Mouse (Mus musculus) adrenal gland, postnatal 10 days (tissue): ENCODE results near the gene Efna3. TPM values are rescaled to one million over a fixed set of nuclear protein-coding genes. Genes with fewer than 3 reads are reported as not detected.
A peak's percentile ranks its signal among the peaks of the same experiment; 100 is the strongest.

Source experiments
- DNase-seq: peaks from one replicate; pipeline ENCODE4 v3.0.0; 2021; ENCODE audit warnings: mixed read lengths
- total RNA-seq, 2 experiments: library from RNA; stranded (reverse); gene quantifications; 2 replicates each; pipeline ENCODE4 v1.2.3; 2021

Efna3 gene
- total RNA-seq, 2 experiments from 2014 or later, result 0.51 to 0.73 TPM

DNA sequence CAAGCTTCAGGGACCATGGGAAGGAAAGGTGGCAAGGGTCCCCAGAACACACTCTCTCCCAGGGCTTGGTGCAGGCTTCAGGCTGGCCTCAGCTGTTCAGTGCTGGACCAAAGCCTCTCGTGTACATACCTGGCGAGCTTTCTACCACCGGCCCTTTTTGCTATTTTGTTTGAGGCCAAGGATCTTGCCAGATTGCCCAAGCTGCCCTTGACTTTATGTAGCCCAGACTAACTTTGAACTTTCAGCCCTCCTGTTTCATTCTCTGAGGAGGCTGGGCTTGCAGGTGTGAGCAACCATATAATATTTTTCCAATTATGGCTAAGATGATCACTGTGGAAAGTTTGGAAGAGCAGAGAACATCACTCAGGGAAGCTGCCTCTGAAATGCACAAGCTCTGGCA lies 38.5 kb downstream of the Efna3 start:
- DNase-seq, result no peak

DNA sequence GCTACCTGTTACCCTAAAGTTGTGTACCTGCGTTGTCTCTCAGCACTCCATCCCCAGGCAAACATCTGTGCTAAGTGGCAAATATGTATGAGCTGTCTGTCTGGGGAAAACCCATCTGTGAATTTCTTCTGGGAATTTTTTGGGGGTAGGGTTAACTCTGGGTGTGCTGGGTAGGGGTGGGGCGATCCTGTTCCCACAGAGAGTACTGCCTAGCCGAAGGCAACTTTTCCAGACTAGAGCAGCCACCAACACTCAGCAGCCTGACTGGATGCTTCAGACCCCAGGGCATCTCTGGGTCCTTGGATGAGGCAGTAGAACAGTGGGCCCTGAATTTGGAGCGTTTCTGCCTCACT lies 40.5 kb downstream of the Efna3 start:
- no peak for DNase-seq

DNA sequence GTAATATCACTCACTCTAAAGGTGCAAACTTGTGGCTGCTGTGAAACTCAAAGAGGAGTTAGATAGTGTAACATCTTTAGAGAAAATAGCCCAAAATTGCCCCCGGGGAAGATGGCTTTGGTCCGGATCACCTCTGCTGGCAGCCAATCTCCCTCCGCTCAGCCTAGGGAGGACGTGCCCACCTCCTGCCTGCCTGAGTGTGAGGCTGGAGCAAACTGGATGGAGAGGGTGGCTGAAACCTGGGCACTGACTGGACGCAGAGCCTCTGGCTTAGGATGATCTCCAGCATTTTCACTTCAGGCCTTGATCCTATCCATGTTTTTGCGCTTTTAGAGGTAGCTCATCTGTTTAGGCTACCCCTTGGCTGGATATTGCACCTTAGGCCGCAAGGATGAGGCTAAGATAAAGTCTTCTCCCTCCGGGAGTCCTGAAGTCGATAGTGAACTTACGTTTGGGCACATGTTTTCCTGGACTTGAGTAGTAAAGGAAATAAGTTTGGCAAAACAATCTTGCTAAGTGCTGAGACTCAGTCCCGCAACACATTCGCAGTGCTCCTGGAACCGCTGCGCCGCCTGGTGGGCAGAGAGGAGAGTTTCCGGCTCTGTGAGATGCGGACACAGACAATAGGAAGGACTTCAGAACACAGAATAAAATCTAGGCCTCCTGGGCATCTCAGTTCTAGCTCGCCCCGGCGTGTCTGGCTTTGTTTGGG lies 41.0 kb downstream of the Efna3 start:
- DNase-seq, result peak; percentile 90

- DNase-seq, result peak; percentile 65
Observed at GRCm38 (mm10) chr3:89280606-89281511, 41.9 kb downstream of the Efna3 start, which contains the start of gene Efna1. Gene Efna1, minus strand, starts transcription at chr3:89281142.

DNA sequence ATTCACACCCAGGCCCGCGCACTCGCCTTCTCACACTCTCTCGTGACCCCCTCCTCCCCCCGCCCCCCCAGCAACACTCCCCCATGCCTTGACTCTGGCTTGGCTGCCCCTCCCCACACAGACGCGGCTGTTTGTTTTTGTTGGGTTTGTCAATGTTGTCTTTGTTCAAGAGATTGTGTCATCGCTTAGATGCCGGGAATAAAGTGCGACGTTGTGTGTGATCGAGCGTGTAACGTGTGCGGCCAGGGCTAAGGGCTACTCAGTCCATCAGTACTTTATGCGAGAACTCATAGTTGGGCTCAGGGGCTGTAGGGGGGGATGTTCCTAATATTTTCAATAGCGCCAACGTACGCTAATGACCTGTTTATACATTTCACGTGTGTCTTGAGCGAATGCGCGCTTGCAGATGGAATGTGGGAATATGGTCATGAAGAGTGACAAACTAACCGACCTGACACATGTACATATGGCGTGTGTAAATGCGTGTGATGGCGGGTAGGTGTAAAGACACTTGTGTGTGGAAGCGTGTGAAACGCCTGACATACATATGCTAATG lies 42.6 kb downstream of the Efna3 start:
- no peak for DNase-seq

- peak; percentile 92 for DNase-seq
Observed at GRCm38 (mm10) chr3:89279153-89279890, 43.4 kb downstream of the Efna3 start.

DNA sequence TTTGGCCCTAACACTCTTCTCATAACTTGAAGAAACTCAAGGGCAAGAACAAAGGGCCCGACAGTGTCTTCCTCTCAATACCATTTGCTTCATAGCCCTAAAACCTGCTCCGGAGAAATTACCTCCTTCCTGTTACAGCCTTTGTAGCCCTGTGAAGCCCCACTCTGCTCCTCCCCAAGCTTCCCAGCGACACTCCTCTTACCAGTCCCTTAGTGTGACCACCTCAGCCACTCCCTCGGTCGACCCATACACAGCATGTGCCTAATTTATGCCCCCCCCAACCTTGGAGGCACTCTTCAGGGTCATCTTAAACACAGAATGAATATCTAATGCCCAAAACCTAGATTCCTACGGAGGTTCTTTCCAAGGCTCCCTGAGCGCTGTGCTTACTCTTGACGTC lies 44.1 kb downstream of the Efna3 start:
- DNase-seq, result no peak

- peak; percentile 56 for DNase-seq
Observed at GRCm38 (mm10) chr3:89278107-89278506, 44.7 kb downstream of the Efna3 start.

GRCm38 (mm10) chr3:89277281-89278021 lies 45.3 kb downstream of the Efna3 start:
- no peak for DNase-seq

DNA sequence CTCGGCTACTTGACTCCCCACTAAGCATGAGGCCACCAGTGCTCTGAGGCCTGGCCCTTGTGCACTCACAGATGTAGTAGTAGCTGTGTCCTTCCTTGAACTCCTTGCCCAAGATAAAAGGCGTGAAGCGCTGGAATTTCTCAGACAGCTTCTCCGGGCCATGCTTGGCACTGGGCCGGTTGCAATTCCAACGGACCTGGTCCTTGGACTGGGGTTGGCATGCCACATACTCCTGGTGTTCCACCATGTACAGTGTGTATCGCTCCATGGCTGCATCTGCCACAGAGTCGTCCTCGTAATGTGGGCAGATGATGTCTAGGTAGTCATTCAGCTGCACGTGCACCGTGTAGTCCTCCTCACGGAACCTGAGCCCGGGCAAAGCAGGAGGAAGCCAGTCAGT lies 46.7 kb downstream of the Efna3 start:
- no peak for DNase-seq

DNA sequence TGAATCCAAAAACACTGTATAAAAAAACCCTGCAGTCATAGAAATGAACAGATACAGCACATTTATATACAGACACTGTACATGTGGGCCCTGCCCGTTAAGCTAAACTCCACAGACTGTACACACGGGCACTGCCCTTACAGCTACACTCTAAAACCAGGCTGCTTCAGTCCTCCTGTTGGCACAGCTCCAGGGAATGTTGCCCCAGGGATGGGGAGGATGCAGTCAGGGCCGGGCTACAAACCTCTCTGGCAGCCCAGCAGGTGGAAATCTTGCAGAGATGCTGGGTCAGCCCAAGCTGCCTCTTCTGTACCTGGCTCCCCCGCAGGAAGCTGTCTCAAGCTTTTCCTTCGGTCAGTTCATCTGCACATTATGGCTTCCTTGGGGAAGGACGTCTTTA lies 51.0 kb downstream of the Efna3 start:
- no peak for DNase-seq

DNA sequence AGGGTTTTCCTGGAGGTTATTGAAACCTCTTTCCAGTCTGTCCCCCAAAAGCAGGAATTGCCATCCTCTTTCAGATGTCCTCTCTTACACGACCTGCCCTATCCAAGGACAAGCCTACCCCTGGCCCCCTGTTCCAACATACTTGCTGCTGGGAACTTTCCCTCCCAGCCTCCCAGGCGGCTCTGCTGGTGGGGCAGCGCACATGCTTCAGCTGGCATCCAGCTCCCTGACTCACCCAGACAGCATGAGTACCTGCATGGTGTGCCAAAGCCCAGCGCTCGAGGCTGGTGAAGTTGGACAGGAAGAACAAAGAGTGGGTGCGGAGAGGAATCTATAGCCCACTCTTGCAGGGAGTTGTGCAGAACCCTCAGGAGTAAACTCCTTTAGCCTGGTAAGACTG lies 51.9 kb downstream of the Efna3 start:
- peak; percentile 67 for DNase-seq

- DNase-seq, result peak; percentile 94
Observed at GRCm38 (mm10) chr3:89270051-89270755, 52.6 kb downstream of the Efna3 start, which contains the start of gene Slc50a1. Gene Slc50a1, minus strand, starts transcription at chr3:89270570.

DNA sequence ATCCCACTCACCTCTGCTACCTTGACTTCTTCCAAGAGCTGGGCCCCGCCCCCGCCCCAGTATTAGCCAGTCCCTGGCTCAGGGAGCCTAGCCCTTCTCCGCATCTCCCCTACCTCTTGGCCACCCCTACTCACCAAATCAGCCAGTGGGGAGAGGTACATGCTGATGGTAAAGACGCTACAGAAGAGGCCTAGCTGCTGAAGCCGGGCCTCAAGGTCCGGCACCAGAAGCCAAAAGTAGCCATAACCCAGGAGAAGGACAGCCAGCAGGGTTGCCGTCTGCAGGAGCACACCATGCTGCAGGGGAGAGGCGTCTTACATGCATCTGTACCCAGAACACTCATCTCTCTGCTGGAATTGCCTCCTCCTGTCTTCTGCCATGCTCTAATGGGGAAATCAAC lies 53.8 kb downstream of the Efna3 start:
- DNase-seq, result no peak

DNA sequence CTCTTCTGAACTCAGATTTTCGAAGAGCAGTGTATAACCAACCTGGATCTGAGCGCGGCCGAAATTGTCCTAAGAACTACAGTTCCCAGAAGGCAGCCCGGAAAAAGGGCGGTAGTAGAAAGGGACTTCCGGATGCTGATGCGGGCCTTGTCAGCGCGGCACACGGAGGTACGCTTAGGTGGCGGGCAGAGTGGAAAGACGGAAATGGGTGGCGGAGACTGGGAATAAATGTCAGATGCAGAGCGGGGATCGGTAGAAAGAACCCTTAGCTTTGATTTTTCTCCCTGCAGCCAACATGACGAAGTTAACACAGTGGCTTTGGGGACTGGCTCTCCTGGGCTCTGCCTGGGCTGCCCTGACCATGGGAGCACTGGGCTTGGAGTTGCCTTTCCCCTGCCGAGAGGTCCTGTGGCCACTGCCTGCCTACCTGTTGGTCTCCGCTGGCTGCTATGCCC lies 56.3 kb downstream of the Efna3 start:
- peak; percentile 84 for DNase-seq

Other genes with a start within 250 kb of the Efna3 start
- 10 to 100 TPM; 19.2 to 23.2 TPM for gene Rusc1, start 229.7 kb downstream of the Efna3 start, total RNA-seq
- gene Gm43738, start 221.9 kb downstream of the Efna3 start, total RNA-seq, result not detected
- 10 to 100 TPM; 56.9 to 70.2 TPM for gene Fdps, start 221.0 kb downstream of the Efna3 start, total RNA-seq
- 10 to 100 TPM; 15.2 to 41.1 TPM for gene Pklr, start 186.8 kb downstream of the Efna3 start, total RNA-seq
- gene Hcn3, start 162.8 kb downstream of the Efna3 start, total RNA-seq, result 1 to 10 TPM; 2.2 to 5.7 TPM
- 10 to 100 TPM; 42.0 to 65.6 TPM for gene Clk2, start 158.2 kb downstream of the Efna3 start, total RNA-seq
- 10 to 100 TPM; 67.9 to 72.7 TPM for gene Scamp3, start 145.5 kb downstream of the Efna3 start, total RNA-seq
- 10 to 100 TPM; 16.2 to 24.8 TPM for gene Fam189b, start 139.8 kb downstream of the Efna3 start, total RNA-seq
- 10 to 100 TPM; 47.8 to 48.1 TPM for gene Gba, start 120.0 kb downstream of the Efna3 start, total RNA-seq
- gene Thbs3, start 107.8 kb downstream of the Efna3 start, total RNA-seq, result 10 to 100 TPM; 21.8 to 22.6 TPM
- 100 to 1,000 TPM; 176 to 198 TPM for gene Mtx1, start 95.9 kb downstream of the Efna3 start, total RNA-seq
- gene Muc1, start 93.9 kb downstream of the Efna3 start, total RNA-seq, result under 1 TPM; 0.51 to 0.55 TPM
- gene Krtcap2, start 77.0 kb downstream of the Efna3 start, total RNA-seq, result 100 to 1,000 TPM; 109 to 116 TPM
- gene Trim46, start 76.7 kb downstream of the Efna3 start, total RNA-seq, result 1 to 10 TPM; 2.0 to 4.2 TPM
- 100 to 1,000 TPM; 115 to 122 TPM for gene Dpm3, start 63.6 kb downstream of the Efna3 start, total RNA-seq
- 10 to 100 TPM; 46.7 to 53.1 TPM for gene Slc50a1, start 52.4 kb downstream of the Efna3 start, total RNA-seq
- 10 to 100 TPM; 25.0 to 34.3 TPM for gene Efna1, start 41.8 kb downstream of the Efna3 start, total RNA-seq
- gene Efna4, start 15.1 kb upstream of the Efna3 start, total RNA-seq, result 1 to 10 TPM; 1.7 to 2.2 TPM
- gene Adam15, start 27.0 kb upstream of the Efna3 start, total RNA-seq, result 10 to 100 TPM; 62.8 to 68.9 TPM
- gene Dcst2, start 39.0 kb upstream of the Efna3 start, total RNA-seq, result under 1 TPM; 0.48 to 0.82 TPM
- gene Dcst1, start 42.3 kb upstream of the Efna3 start, total RNA-seq, result under 1 TPM in 1 of 2 experiments, not detected in 1; 0.45 TPM
- 10 to 100 TPM; 62.3 to 62.4 TPM for gene Zbtb7b, start 71.8 kb upstream of the Efna3 start, total RNA-seq
- gene Lenep, start 79.8 kb upstream of the Efna3 start, total RNA-seq, result under 1 TPM in 1 of 2 experiments, not detected in 1; 0.24 TPM
- gene Flad1, start 88.9 kb upstream of the Efna3 start, total RNA-seq, result 10 to 100 TPM; 49.4 to 54.6 TPM
- 10 to 100 TPM; 39.8 to 43.2 TPM for gene Cks1b, start 95.4 kb upstream of the Efna3 start, total RNA-seq
- 100 to 1,000 TPM in 1 of 2 experiments, 10 to 100 TPM in 1; 94.4 to 108 TPM for gene Shc1, start 95.5 kb upstream of the Efna3 start, total RNA-seq
- 10 to 100 TPM; 34.2 to 36.9 TPM for gene Pygo2, start 107.2 kb upstream of the Efna3 start, total RNA-seq
- gene Pbxip1, start 113.7 kb upstream of the Efna3 start, total RNA-seq, result 10 to 100 TPM; 46.0 to 62.1 TPM
- gene Pmvk, start 131.6 kb upstream of the Efna3 start, total RNA-seq, result 10 to 100 TPM; 15.3 to 17.1 TPM
- 1 to 10 TPM; 4.3 to 6.3 TPM for gene Kcnn3, start 197.2 kb upstream of the Efna3 start, total RNA-seq